Mouse (Mus musculus) embryonic fibroblast, embryonic 13.5 days (primary cell): Measurements from ENCODE around the gene Hist1h2br.

ENCODE experiments used
- CTCF ChIP-seq: IDR thresholded peaks from 2 replicates; pipeline ENCODE4 v1.5.1; 2011; ENCODE audit warnings: mild to moderate bottlenecking, control low read depth, low read length, moderate library complexity, borderline replicate concordance; ENCODE audit not compliant: insufficient read depth
- POLR2A ChIP-seq: IDR thresholded peaks from 2 replicates; pipeline ENCODE4 v1.6.1; 2011; ENCODE audit warnings: low read depth, mild to moderate bottlenecking, control low read depth, low read length, moderate library complexity

GRCm38 (mm10) chr13:21828511-21828910 is 5.0 kb upstream of the Hist1h2br start:
- no peak for TF ChIP-seq CTCF
- no peak for TF ChIP-seq POLR2A
